ENCODE assay signal across 8 mouse cellular contexts in the genomic region with DNA sequence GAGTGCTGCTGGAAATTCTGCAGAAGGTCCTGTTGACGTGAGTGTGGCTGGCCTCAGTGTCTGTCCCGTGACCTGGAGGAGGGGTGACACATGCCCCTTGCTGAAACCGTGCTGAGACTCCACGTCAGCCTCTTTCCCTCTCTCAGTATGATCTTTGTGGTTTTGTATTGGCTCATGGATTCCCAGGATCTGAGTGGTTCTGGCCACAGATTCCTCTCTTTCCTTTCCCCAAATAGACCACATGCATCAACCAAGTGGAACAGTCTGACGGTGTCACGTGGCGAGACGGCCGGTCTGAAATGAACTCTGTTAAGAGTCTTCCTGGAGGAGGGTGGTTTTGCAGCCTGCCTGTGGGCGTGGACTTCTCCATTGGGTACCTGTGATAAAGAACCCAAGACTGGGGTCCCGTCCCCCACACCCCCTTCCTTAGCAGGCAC. TPM values are rescaled to one million over a fixed set of nuclear protein-coding genes. Genes with fewer than 3 reads are reported as not detected.
DNase-seq lines count a peak whose midpoint lies in the region; ATAC-seq and TF ChIP-seq lines count a peak whose summit lies in the region.
"Had no signal": no experiment of that assay in that cellular context is flagged by ENCODE, and none has a peak within 500 bp of the region (broad histone marks: within the 10 kb centered on the region; RNA-seq: fewer than 3 reads in every experiment).

No protein-coding gene starts in this region.

- no peak for TF ChIP-seq POLR2A in thymus, adult 2 months (IDR thresholded peaks at IDR 0.05; ENCODE audit: control insufficient read depth, extremely low read depth, insufficient read depth, low read length, poor library complexity)

- H3K4me1 ChIP-seq in liver, embryonic 12.5 days, result peaks cover 81% of the 10 kb centered on the region
- peaks cover 32% of the 10 kb centered on the region for H3K4me1 ChIP-seq in thymus, adult 2 months (replicated peaks; ENCODE audit: control insufficient read depth, insufficient read depth, low read length)

- no peak overlapping the region for H3K9ac ChIP-seq in liver, embryonic 12.5 days
- H3K9ac ChIP-seq: limb, embryonic 13.5 days had no signal

- TF ChIP-seq CTCF in thymus, adult 2 months (IDR thresholded peaks at IDR 0.05; ENCODE audit: borderline replicate concordance, control insufficient read depth, extremely low read depth, insufficient read depth, low read length, poor library complexity), result no peak

- H3K4me2 ChIP-seq in liver, embryonic 12.5 days, result no peak overlapping the region
- H3K4me2 ChIP-seq: limb, embryonic 13.5 days had no signal

- DNase-seq in 3134 (ENCODE audit: extremely low read depth, insufficient read length, low spot score), result peak; percentile 88
- peak; percentile 69 for DNase-seq in kidney, postnatal 14 days
- no peak for DNase-seq in spleen, adult 12 weeks (ENCODE audit: low spot score)
- no peak for DNase-seq in thymus, adult 2 months

- no peak overlapping the region for H3K27ac ChIP-seq in liver, embryonic 12.5 days
- H3K27ac ChIP-seq in thymus, adult 2 months (ENCODE audit: control insufficient read depth, insufficient read depth, low read length), result no peak overlapping the region
- H3K27ac ChIP-seq: limb, embryonic 13.5 days had no signal

- no peaks in the 10 kb centered on the region for H3K9me3 ChIP-seq in liver, embryonic 12.5 days (replicated peaks)
- H3K9me3 ChIP-seq: limb, embryonic 13.5 days had no signal

- H3K4me3 ChIP-seq in liver, embryonic 12.5 days, result no peak overlapping the region
- no peak overlapping the region for H3K4me3 ChIP-seq in thymus, adult 2 months (ENCODE audit: control insufficient read depth, insufficient read depth, low read length)
- H3K4me3 ChIP-seq: limb, embryonic 13.5 days had no signal

- peak; percentile 38 for ATAC-seq in CD4-positive, CD25-positive, alpha-beta regulatory T cell, adult 4 months
- ATAC-seq in granulocyte monocyte progenitor cell, adult 5-6 weeks (replicated peaks; ENCODE audit: poor library complexity, severe bottlenecking), result peak; percentile 18
- ATAC-seq in liver, embryonic 12.5 days, result no peak

- H3K36me3 ChIP-seq in liver, embryonic 12.5 days, result peaks cover 39% of the 10 kb centered on the region
- H3K36me3 ChIP-seq in thymus, adult 2 months (ENCODE audit: control insufficient read depth, insufficient read depth, low read length), result no peaks in the 10 kb centered on the region

- H3K27me3 ChIP-seq in liver, embryonic 12.5 days (replicated peaks), result no peaks in the 10 kb centered on the region
- H3K27me3 ChIP-seq in thymus, adult 2 months (ENCODE audit: control insufficient read depth, insufficient read depth, low read length), result no peaks in the 10 kb centered on the region
- H3K27me3 ChIP-seq: limb, embryonic 13.5 days had no signal

- 61% methylated on average over 11 of the region's 11 CpGs for WGBS in liver, embryonic 12.5 days (ENCODE audit: insufficient replicate concordance)
- 27% methylated on average over 11 of the region's 11 CpGs for WGBS in thymus, adult 2 months

RNA-seq across cellular contexts. Expression of a gene that starts 21.3 kb away (rescaled TPM):
- polyA plus RNA-seq in CD4-positive, CD25-positive, alpha-beta regulatory T cell, adult 4 months (2017; shearing (Covaris generic)), result 100 to 1,000 TPM; 479 to 616 TPM
- total RNA-seq in granulocyte monocyte progenitor cell, adult 5-6 weeks (2014; fragmentation: Nextera tagmentation), result 374 and 389 TPM in 2 replicates
- total RNA-seq in granulocyte monocyte progenitor cell, adult 5-6 weeks (2017), result 129 and 155 TPM in 2 replicates
- polyA plus RNA-seq in liver, embryonic 12.5 days (2016; fragmentation: Nextera tagmentation; extraction: Ambion mirVana), result 208 and 209 TPM in 2 replicates
- polyA plus RNA-seq in thymus, adult 2 months (2012; rRNA removed), result 167 and 213 TPM in 2 replicates

Comparison
In these comparisons a context has a peak if more than half of its experiments do, and no peak if none do; other contexts are left out.
1. DNase-seq: peak in 3134 (single experiment) and kidney, postnatal 14 days (single experiment); none in spleen, adult 12 weeks (single experiment) and thymus, adult 2 months (single experiment).